Mouse (Mus musculus): Measurements from ENCODE around the gene Gsto2.

DNA sequence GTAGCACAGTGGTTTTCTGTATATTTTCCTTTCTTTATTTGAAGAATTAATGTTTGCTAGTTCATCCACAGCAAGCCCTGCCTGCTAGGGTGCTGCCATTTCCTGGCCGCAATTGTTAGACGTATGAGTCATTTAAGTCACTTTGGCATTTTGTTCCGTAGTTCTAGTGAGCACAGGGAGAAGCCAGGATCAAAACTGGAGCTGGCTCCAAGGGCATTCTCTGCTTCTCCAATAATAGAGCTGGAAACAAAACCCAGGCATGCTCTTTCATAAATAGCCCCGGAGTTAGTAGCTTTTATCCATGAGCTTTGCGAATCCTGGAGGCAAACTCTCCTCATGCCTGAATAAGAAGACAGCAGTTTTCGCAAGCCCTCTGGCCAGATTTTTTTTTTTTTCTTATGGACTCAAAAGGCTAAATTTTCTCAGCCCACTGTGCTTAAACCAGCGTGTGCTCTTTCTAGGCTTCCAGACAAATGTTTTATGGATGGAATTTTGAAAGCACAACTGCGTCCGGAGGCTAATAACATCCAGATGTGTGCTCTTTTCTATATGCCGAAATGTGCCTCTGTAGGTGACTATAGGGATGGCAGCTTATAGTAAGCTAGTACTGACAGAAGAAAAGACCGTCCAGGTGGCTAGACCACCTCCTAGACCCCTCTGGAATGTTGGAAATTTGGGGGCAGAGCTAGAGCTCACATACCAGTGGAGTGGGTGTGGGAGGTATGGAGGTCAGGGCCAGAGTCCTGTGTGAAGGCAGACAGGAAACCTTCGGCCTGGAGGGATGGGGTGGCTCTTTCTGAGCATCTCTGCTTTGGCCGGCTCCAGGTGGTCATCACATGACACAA is 11.2 kb upstream of the Gsto2 start:
- TF ChIP-seq CTCF (IDR thresholded peaks at IDR 0.05; ENCODE audit: low read depth), result no peak
- TF ChIP-seq EP300 (IDR thresholded peaks at IDR 0.05; ENCODE audit: low read depth), result no peak

Data from liver, postnatal 0 days (tissue).